Mouse (Mus musculus) spleen, postnatal 10 days (tissue): ENCODE data around the gene B3gnt7.

ENCODE experiments used
- DNase-seq, 2 experiments: peaks; one replicate each; pipeline ENCODE4 v3.0.0; 2021 to 2022; ENCODE audit warnings: low spot score in 2 of 2

The B3gnt7 gene

GRCm38 (mm10) chr1:86302532-86302931 is at the start of gene B3gnt7:
TSS of gene B3gnt7 (plus strand) at chr1:86302832.
- DNase-seq: no peak

GRCm38 (mm10) chr1:86253410-86253809 is 49.2 kb upstream of the B3gnt7 start:
- DNase-seq: no peak

- DNase-seq: no peak
These were observed 46.3 kb upstream of the B3gnt7 start for GRCm38 (mm10) chr1:86256311-86256710.

DNA sequence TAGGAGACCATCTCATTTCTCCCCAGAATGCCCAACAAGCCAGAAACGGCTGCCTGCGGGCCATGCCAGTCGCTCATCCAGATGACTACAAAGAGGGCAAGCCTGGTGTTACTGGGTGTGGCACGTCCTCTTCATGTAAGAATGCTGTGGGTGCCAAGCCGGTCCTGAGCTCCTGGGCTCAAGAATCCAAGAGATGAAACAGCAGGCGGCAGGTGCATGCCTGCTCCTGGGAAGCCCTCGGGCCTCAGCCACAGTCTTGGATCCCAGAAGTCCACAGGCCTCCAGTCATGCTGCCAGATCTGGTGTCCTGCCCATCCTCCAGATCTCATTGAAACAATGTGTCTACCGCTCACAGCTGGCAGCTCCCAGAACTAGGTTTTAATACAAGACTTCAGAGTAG is 45.4 kb upstream of the B3gnt7 start:
- no peak for DNase-seq

DNA sequence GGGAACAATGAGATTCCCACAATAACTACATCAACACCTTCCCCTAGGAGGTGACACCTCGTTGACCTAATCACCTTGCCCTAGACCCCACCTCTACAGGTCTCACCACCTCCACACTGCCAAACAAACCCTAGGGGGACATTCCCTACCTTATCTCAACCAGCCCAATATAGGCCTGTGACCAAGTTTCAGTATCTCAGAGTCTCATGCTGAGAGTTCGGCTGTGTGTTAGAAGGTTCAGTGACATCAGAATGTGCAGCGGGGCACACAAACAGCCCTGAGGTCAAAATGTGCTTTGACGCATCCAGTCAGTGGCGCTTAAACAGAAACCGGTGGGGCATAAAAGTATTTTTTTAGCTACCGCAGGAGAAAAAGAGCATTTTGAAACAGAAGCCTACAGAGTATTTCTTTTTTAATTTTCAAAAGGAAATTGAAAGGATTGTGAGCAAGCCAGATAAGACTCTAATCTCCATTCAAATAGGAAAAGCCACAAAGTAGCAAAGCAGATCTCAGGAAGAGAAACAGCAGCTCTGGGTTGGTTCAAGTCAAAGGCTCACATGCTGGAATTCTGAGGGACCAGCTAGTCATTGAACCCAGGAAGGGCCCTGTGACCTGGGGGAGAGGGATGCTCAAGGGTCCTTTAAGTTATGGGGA is 44.3 kb upstream of the B3gnt7 start:
- no peak for DNase-seq

GRCm38 (mm10) chr1:86263564-86264339 is 38.9 kb upstream of the B3gnt7 start:
- DNase-seq: peak; percentile 31 to 33

- DNase-seq: peak in 1 of 2 experiments; percentile 44
These were observed 37.6 kb upstream of the B3gnt7 start for GRCm38 (mm10) chr1:86265060-86265459.

GRCm38 (mm10) chr1:86268492-86269189 is 34.0 kb upstream of the B3gnt7 start:
- DNase-seq: no peak

- no peak for DNase-seq
These were observed 33.5 kb upstream of the B3gnt7 start for GRCm38 (mm10) chr1:86269190-86269508.

- no peak for DNase-seq
These were observed 30.9 kb upstream of the B3gnt7 start for GRCm38 (mm10) chr1:86271707-86272106.

DNA sequence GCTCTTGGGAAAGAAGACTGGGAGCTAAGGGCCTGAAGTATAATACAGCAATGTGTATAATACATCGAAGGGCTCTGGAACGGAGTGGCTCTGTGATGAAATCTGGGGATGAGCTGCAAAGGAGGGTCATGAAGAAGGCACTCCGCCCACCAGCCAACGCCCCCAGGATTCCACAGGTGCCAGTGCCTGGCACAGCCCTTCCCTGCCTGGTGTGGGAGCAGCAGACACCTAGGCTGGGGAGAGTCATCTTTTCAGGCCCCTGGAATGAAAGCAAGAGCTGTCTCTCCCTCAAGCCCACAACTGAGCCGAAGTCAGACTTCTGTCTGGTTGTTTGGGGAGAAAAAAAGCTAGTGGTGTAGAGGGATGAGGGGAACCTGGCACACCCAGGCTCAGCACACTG is 25.6 kb upstream of the B3gnt7 start:
- DNase-seq: no peak

GRCm38 (mm10) chr1:86281781-86282536 is 20.7 kb upstream of the B3gnt7 start:
- DNase-seq: no peak

DNA sequence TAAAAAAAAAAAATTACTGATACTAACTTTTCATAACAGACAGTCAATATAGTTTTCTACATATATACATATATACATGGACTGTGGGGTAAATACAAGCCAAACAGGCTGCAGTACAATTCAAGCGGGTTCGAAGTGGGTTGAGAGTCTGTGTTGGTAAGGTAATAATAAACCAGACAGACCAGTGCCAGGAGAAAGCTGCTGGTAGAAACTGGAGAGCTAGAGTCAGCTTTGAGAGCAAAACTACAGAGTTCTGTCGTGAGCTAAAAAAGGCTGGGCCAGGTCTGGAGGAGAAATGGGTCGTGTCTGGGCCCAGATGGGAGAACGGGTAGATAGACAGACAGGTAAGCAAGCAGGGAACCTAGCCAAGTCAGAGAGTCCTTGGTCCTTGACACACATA is 18.5 kb upstream of the B3gnt7 start:
- DNase-seq: no peak

DNA sequence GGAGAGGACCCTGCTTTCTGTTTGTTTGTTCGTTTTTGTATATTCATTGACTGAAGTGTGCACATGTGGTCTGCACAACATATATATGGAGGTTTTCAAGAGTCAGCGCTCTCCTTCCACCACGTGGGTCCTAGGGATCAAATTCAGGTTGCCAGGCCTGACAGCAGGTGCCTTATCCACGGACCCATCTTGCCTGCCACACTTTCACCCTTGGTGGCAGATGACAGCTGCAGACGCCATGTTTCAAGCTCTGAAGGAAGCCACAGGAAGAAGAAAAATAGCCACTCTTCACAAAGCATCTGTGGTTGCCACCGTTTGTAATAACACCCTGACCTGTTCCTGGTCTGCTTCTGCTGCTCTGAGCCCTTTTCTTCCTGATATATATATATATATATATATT is 17.3 kb upstream of the B3gnt7 start:
- no peak for DNase-seq

- DNase-seq: no peak
These were observed 15.2 kb upstream of the B3gnt7 start for GRCm38 (mm10) chr1:86287473-86287872.

DNA sequence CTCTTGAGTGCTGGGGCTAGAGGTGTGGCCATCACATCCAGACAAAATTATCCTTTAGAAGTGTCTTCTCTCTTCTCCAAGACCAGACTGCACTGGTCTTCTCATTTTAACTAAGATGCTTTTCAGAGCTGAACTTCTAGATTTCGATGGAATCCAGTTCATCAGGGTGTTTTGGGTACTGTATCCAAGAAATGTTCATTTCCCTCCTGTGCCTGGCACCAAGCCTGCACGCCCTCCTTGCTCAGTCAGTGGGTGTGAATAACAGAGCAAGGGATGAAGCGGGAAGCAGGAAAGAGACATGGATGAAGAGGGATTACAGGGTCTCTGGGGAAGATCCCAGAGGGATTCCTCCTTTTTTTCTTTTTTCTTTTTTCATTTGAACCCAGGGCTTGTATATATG is 12.2 kb upstream of the B3gnt7 start:
- no peak for DNase-seq

GRCm38 (mm10) chr1:86293091-86293490 is 9.5 kb upstream of the B3gnt7 start:
- no peak for DNase-seq

DNA sequence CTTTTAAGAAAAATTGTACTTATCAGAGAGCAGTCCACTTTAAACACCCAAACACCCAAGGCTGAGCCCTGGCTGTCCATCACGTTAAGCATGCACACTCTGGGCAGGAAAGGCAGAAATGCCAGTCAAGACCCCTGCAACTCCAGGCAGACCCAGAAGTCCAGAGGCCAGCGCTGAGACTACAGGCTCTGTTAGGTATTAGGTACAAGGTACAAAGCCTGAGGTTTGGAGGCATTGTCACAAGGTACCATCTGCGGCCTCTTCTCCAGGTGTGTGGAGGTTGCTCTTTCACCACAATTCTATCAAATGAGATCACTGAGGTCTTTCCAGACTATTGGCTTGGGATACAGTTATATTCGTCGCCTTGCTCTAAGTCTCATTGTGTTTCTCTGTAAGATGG is 8.8 kb upstream of the B3gnt7 start:
- DNase-seq: no peak

GRCm38 (mm10) chr1:86294472-86294871 is 8.2 kb upstream of the B3gnt7 start:
- no peak for DNase-seq

GRCm38 (mm10) chr1:86300093-86300492 is 2.5 kb upstream of the B3gnt7 start:
- DNase-seq: no peak

GRCm38 (mm10) chr1:86300731-86301130 is 1.9 kb upstream of the B3gnt7 start:
- DNase-seq: peak; percentile 20 to 31
